Mouse (Mus musculus) liver, embryonic 18 days (tissue): ENCODE measurements around the gene Triml2. TPM values are rescaled to one million over a fixed set of nuclear protein-coding genes. Genes with fewer than 3 reads are reported as not detected.

Experiments used
- polyA plus RNA-seq: library from polyadenylated mRNA; depleted of rRNA; stranded (reverse); fragments of >200 nt; gene quantifications from 2 replicates; pipeline ENCODE4 v1.2.3, GENCODE M21; 2012; rRNA removed

The Triml2 gene
- polyA plus RNA-seq, result not detected in 2 replicates

DNA sequence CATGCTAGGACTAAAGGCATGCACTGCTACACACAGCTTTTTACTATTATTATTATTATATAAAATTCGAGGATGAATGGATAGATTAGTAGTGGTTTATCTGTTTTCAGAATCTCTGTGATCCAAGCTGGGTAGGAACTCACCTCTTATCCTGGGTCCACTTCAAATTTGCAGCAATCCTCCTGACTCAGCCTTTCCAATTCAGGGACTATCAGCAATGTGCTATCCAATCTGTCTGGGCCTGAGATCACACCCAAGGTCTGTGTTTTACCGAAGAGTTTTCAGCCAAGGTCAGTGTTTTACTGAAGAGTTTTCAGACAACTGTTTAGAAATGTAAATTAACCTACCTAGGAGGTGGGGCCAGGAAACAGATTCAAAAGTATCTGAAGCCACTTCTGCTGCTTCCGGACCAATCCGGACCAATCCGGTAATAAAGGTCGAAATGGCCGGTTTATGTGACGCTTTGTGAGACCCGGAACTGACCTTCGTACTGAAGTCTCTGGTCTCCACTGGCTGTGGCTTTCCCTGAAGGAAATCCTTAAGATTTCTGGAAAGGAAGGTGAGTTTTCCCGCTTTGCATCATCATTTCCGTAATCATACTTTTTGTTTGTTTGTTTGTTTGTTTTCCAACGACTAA, at the start of gene Triml2:
Gene Triml2 (plus strand): TSS at position 488 of the 637 bp plus-strand sequence.

GRCm38 (mm10) chr8:43141386-43141785, 39.0 kb upstream of the Triml2 start, which contains the start of gene Triml1:
Gene Triml1, minus strand, starts transcription at chr8:43141486.

Other genes with a start within 250 kb of the Triml2 start
- not detected in 2 replicates for gene Triml1, start 39.1 kb upstream of the Triml2 start, polyA plus RNA-seq
- not detected in 2 replicates for gene Zfp42, start 126.4 kb downstream of the Triml2 start, polyA plus RNA-seq